Mouse (Mus musculus) spleen, adult 2 months (tissue): ENCODE data around the gene Slc6a3. TPM values are rescaled to one million over a fixed set of nuclear protein-coding genes. Genes with fewer than 3 reads are reported as not detected.

Source experiments
- DNase-seq, 2 experiments: peaks; one replicate each; pipeline versions ENCODE4 v3.0.0 to v3.0.0-alpha.2; 2012 to 2021; ENCODE audit warnings: low spot score in 2 of 2, low read depth in 1 of 2
- H3K27ac ChIP-seq: fragments of 200-500 bp; 2 replicates; pipeline ENCODE4 v1.5.1; 2012; ENCODE audit warnings: low read length, inconsistent platforms; ENCODE audit not compliant: insufficient read depth
- H3K27me3 ChIP-seq: fragments of 200-500 bp; 2 replicates; pipeline ENCODE4 v1.6.1; 2012; ENCODE audit warnings: mild to moderate bottlenecking, moderate library complexity, low read length, inconsistent platforms; ENCODE audit not compliant: control insufficient read depth, insufficient read depth
- H3K36me3 ChIP-seq: fragments of 200-500 bp; 2 replicates; pipeline ENCODE4 v1.6.1; 2012; ENCODE audit warnings: mild to moderate bottlenecking, low read length, inconsistent platforms; ENCODE audit not compliant: control insufficient read depth, insufficient read depth
- H3K4me1 ChIP-seq: fragments of 200-500 bp; 2 replicates; pipeline ENCODE4 v1.6.1; 2011; ENCODE audit warnings: inconsistent platforms; ENCODE audit not compliant: control insufficient read depth, insufficient read depth, insufficient read length
- H3K4me3 ChIP-seq: fragments of 200-500 bp; 2 replicates; pipeline ENCODE4 v1.5.1; 2011; ENCODE audit warnings: mild to moderate bottlenecking, inconsistent platforms; ENCODE audit not compliant: insufficient read depth, insufficient read length; ENCODE audit errors: extremely low read depth
- CTCF ChIP-seq: fragments of 200-500 bp; IDR thresholded peaks from 2 replicates; pipeline ENCODE4 v1.5.1; 2011; ENCODE audit warnings: mild to moderate bottlenecking, inconsistent platforms; ENCODE audit not compliant: insufficient read depth, insufficient read length, insufficient replicate concordance; ENCODE audit errors: extremely low read depth
- POLR2A ChIP-seq: fragments of 200-500 bp; IDR thresholded peaks from 2 replicates; pipeline ENCODE4 v1.6.1; 2011; ENCODE audit warnings: low read depth, low read length, inconsistent platforms
- WGBS: fragments of 180-500 bp; shearing (Covaris S2); methylation state at CpG from one replicate; pipeline ENCODE4 v1.1.7; 2018; 5-methylcytosine and 5-hydroxymethylcytosine counted together
- polyA plus RNA-seq: library from polyadenylated mRNA; depleted of rRNA; stranded (reverse); fragments of >200 nt; gene quantifications from 2 replicates; pipeline ENCODE4 v1.2.3, GENCODE M21; 2012

The Slc6a3 gene
- polyA plus RNA-seq, 1 experiment = 0.49 TPM

DNA sequence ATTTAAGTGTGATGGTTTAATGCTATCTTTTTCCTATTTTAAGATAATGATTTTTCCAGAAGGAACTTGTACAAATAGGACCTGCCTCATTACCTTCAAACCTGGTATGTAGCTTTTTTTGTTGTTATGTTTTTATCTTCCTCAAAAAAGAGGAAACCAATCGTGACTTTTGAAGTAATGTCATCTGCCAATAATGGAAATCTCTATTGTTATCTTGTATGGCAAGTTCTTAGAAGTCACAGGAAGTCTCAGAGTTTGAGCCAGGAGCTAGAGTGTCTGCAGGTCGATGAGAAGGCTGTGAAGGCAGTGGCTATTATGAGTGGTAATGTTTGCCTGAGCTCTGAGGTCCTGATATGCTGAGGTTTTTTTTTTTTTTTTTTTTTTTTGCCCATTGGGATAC is 40.4 kb upstream of the Slc6a3 start:
- Histone ChIP-seq H3K4me1 (no peaks in the 10 kb centered on the region), H3K4me3 (no peak overlapping the region), H3K27ac (no peak overlapping the region), H3K27me3 (no peaks in the 10 kb centered on the region), H3K36me3 (peaks cover 36% of the 10 kb centered on the region)
- TF ChIP-seq POLR2A (no peak), CTCF (no peak)
- DNase-seq = no peak
- WGBS = 41% methylated on average over 2 of the region's 2 CpGs

- no peak for TF ChIP-seq POLR2A
- TF ChIP-seq CTCF = no peak
Observed at GRCm38 (mm10) chr13:73499893-73500604, 36.5 kb upstream of the Slc6a3 start.

DNA sequence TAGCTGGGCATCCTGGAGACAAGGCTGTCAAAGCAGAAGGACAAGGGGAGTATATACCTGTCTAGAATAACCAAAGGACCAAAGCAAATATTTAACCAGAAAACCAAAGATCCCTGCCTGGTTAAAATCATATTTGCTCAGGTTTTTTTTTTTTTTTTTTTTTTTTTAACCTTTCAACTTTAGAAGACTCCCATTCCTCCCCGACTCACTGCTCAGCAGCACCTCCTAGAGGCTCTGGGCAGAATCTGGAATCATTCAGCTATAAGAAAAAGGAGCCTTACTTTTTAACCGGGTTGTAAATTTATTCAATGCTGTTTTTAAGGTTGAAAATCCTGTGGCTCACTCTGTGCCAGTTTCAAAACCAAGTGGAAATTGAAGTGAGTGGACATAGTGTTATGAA is 33.8 kb upstream of the Slc6a3 start:
- WGBS = 64% methylated on average over 2 of the region's 2 CpGs
- TF ChIP-seq POLR2A (no peak), CTCF (peak; percentile 10; the same call in 1 of the 2 replicates)
- Histone ChIP-seq H3K27me3 (no peaks in the 10 kb centered on the region), H3K4me1 (no peaks in the 10 kb centered on the region), H3K36me3 (peaks cover 29% of the 10 kb centered on the region), H3K4me3 (no peak overlapping the region), H3K27ac (no peak overlapping the region)
- peak in 1 of 2 experiments; percentile 43 for DNase-seq

More at GRCm38 (mm10) chr13:73499893-73500604, 36.5 kb upstream of the Slc6a3 start:
- 62% methylated on average over 6 of the region's 6 CpGs for WGBS
- no peak for DNase-seq
- no peak overlapping the region for H3K27ac ChIP-seq
- no peaks in the 10 kb centered on the region for H3K27me3 ChIP-seq
- no peaks in the 10 kb centered on the region for H3K4me1 ChIP-seq
- no peak overlapping the region for H3K4me3 ChIP-seq
- H3K36me3 ChIP-seq = peaks cover 34% of the 10 kb centered on the region

- no peaks in the 10 kb centered on the region for H3K4me1 ChIP-seq
- no peak overlapping the region for H3K27ac ChIP-seq
- H3K36me3 ChIP-seq = peaks cover 28% of the 10 kb centered on the region
- H3K27me3 ChIP-seq = no peaks in the 10 kb centered on the region
- no peak overlapping the region for H3K4me3 ChIP-seq
- no peak for TF ChIP-seq POLR2A
- TF ChIP-seq CTCF = peak; percentile 77; the same call in 1 of the 2 replicates
- peak; percentile 45 to 80 for DNase-seq
- whole genome bisulfite sequencing = 79% methylated on average over 7 of the region's 7 CpGs
Observed at GRCm38 (mm10) chr13:73505686-73506467, 30.7 kb upstream of the Slc6a3 start.

DNA sequence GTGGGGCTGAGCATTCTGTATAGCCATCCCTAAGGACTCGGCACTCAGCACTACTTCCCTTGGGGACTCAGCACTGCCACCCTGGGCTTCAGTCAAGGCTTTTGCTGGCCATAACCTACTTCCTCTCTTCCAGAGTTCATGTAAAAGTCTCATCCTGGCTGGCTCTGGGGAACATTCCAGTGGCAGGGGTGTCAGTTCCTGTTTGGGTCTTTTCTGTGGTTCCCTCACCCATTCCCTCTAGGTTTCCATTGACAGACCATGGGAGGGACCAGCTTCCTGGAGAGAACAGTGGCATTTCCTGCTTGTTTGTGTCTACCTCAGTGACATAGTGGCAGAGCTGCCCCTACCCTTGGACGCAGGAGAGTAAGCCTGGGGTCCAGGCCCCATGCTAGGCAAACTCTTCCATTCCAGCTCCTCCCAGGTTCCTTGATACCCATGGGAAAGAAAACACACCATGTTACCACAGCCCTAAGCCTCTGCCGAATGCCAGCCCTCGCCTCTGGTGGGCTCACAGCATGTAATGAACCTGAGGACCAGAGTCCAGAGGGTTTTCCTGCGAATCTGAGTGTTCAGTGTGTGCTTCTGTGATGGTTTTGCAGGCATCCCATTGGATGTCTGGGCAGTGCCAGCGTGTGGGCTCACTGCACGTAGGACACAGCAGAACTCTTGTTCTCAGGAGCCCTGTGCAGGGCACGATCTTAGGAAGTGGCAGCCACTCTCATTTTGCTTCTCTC is 27.6 kb upstream of the Slc6a3 start:
- H3K36me3 ChIP-seq = peaks cover 41% of the 10 kb centered on the region
- H3K4me3 ChIP-seq = no peak overlapping the region
- 86% methylated on average over 8 of the region's 8 CpGs for WGBS
- no peaks in the 10 kb centered on the region for H3K27me3 ChIP-seq
- no peak overlapping the region for H3K27ac ChIP-seq
- no peak for TF ChIP-seq POLR2A
- no peak for TF ChIP-seq CTCF
- no peaks in the 10 kb centered on the region for H3K4me1 ChIP-seq
- DNase-seq = no peak

- peaks cover 49% of the 10 kb centered on the region for H3K36me3 ChIP-seq
- WGBS = 90% methylated on average over 6 of the region's 6 CpGs
- TF ChIP-seq CTCF (no peak), POLR2A (no peak)
Observed at GRCm38 (mm10) chr13:73509869-73510268, 26.7 kb upstream of the Slc6a3 start.

More at GRCm38 (mm10) chr13:73509869-73510268, 26.7 kb upstream of the Slc6a3 start:
- Histone ChIP-seq H3K27me3 (no peaks in the 10 kb centered on the region), H3K4me3 (no peak overlapping the region), H3K27ac (no peak overlapping the region), H3K4me1 (no peaks in the 10 kb centered on the region)
- no peak for DNase-seq
